Mouse (Mus musculus) liver, adult (tissue): ENCODE results near the gene Slc25a38.

ENCODE experiments used
- GATA4 ChIP-seq: IDR thresholded peaks from 2 replicates; pipeline ENCODE4 v1.6.1; 2014; ENCODE audit warnings: mild to moderate bottlenecking, low read length; ENCODE audit not compliant: insufficient replicate concordance

Slc25a38 gene

DNA sequence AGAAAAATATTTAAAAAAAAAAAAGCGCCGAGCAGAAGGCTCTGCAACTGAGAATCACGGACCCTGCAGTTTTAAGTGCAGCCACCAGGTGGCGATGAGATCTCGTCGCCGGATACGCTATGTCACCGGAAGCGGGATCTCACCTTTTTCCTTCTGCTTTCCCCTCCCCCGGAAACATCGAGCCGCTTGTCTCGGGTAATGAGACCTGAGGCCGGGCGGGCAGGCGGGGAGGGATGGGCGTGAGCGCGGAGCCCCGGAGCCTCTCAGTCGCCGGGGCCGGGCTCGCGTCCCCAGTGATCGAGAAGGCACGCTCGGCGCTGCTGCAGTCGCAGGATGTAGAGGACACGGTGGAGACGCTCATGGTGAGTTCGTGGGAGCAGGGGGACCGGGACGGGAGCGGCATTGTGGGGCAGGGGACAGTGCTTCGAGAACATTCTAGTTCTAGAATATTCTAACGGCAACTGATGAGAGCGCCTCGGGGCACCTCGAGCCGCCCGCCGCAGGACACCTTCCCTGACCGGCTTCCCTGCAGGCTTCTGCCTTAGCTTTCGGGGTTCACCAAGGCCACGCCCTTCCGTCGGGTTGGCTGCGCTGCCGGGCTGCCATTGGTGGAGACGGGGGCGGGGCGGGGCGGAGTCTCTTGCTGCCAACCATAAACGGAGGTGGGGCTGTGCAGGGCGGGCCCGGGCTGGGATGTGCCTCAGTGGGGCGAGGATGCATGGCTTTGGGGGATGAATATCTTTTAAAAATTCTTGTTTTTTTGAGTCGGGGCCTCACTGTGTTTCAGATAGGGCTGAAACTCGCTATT, at the start of gene Slc25a38:
TSS of gene Slc25a38 (plus strand) at position 164 of the 808 bp plus-strand sequence.
- TF ChIP-seq GATA4, result no peak

DNA sequence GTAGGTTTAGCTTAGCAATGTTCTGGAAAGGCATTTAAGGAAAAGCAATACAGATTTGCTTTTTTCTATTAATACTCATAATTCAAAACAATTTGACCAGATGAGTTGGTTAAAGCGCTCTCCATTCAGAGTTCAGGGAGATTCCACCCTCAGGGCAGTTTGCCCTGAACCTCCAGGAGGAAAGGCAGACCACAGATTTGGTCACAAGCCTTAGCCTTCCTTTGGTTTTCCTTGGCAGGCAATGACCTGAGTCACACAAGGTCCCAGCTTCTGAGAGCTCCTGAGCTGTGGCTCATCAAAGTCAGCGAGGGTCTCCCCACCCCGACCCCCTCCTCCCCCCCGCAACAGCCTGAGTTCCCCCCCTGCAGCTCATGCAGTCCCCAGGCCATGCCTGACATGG, 45.9 kb upstream of the Slc25a38 start:
- TF ChIP-seq GATA4, result no peak

DNA sequence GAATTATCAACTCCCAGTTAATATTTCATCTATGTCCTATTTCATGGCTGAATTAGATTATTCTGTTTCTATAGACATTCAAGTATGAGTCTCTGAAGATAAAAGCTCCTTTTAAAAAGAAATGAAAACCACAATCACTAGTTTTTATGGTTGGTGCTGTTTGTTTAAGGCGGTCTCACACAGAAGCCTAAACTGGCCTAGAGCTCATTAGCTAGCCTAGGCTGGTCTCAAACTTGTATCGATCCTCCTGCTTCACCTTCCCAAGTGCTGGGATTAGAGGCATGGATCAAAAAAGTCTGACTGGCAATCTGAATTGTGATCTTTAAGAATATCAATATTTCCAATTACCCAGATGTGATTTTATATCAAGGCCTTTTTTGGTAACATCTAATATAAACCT, 42.6 kb upstream of the Slc25a38 start:
- TF ChIP-seq GATA4, result no peak

DNA sequence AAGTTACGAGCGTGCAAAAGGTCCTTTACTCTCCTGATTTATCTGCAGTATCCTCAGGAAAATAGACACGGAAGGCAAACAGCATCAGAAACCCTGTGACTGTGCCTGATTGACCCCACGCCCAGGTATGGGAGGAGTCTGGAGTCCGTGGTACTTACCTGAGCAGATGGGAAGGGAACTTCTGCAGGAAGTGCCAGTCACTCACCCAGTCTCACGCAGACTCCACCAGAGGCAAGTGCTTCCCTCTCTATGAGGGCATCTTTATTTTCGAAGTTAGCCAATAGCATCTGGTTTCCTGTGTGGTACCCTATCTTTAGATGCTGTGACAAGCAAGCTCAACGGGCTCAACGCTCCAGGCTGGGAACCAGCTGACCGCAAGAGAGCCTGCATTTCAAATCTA, 42.1 kb upstream of the Slc25a38 start:
- no peak for TF ChIP-seq GATA4

DNA sequence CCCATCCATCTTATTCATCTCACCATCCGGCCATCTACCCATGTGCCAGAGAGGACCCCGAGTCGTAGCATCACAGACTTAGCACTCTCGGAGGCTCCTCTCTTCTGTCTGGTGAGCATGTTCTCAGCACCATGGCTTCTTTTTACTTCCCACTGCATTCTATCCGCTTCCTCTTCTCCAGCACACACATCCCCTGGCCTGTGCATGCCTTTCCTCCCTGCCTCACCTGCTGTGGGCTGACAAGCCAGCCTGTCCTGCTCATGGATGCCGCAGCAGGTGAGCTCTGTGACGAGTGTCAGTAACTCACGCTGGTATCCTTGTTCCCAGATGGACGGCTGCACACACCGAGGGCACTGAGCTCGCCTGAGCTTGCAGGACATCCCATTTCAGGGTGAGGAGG, 40.4 kb upstream of the Slc25a38 start, which contains the start of gene Cx3cr1:
TSS of gene Cx3cr1 (minus strand) at position 101 of the 400 bp plus-strand sequence.
- TF ChIP-seq GATA4, result no peak

DNA sequence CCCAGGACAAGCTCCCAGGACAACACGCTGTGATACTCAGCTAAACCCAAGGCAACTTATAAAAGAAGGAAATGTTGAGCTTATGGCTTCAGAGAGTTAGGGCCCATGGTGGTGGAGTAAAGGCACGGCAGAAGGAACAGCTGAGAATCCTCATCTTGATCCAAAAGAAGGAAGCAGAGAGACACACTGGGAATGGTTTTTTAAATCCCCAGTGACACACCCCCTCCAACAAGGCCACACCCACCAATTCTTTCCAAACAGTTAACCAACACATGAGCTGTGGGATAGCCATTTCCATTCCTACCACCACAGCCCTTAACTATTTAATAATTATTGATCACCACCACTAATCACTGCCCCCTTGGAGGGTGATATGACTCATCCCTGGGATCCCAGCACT, 38.9 kb upstream of the Slc25a38 start:
- TF ChIP-seq GATA4, result no peak

DNA sequence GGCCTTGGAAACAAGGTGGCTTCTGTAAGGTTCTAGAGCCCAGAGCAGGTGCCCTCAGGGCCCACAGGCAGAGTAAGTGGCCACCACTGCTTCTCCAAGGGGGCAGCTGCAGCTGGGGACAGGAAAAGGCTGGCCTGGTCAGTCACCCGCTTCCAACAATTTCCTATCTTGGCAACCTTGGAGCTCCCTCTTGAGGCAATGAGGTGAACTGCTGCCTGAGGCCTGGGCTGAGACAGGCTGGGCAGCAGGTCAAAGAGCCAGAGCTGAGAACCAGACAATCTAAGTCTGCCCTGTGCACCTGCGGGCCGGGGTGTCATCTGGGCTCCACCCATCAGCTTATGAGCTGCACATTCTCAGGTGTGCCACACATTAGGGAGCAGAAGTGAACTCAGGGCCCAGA, 37.0 kb upstream of the Slc25a38 start:
- TF ChIP-seq GATA4, result no peak; the same call in 1 of the 2 replicates

DNA sequence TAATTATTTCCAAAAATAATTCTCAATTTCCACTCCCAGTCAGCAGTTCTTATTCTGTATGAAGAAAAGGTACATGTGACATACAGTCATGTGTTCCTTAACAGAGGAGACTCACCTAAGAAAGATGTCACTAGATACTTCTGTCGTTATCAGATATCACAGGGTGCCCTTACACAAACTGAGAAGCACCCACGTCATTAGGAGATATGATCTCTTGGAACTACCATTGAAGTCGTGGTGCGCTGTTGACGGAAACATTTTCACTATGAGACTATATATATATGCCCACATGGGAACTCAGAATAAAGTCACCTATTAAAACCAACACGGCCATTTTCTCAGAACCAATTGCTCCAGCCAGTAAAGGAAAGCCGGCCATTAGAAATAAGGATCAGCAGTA, 35.7 kb upstream of the Slc25a38 start:
- no peak for TF ChIP-seq GATA4

DNA sequence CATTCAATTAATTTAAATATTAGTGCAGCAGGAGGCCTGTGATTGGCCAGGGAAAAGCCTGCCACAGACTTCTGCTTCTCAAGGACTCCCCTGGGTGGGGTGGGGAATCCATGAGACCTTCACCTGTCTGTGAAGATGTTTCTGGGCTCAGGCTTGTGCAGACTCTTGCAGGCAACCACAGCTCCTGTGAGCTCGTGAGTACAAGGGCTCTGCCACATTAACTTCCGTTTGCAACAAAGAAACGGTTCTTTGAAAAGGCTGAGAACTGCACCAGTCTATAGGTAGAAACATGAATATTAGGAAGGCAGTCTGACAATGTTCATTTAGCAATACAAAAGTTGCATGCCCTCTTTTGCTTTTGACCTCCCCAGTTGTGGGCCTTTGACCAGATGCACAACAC, 31.9 kb upstream of the Slc25a38 start:
- TF ChIP-seq GATA4, result no peak

DNA sequence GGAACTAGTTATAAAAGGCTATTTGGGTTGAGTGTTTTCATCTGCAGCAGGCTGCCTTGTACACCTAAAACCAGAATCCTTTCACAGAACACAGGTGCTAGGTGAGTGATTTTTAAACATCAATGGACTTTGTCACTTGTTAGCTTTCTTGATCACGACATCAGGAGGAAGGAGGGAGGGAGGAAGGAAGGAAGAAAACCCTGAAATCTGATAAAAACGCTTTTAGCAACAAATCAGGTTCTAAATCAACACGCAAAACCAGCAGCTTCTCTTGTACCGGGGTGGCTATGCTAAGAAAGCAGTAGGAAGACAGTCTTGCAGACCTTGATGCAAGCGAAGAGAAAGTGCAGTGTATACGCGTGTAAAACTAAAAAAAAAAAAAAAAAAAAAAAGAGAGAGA, 30.3 kb upstream of the Slc25a38 start:
- TF ChIP-seq GATA4, result no peak

DNA sequence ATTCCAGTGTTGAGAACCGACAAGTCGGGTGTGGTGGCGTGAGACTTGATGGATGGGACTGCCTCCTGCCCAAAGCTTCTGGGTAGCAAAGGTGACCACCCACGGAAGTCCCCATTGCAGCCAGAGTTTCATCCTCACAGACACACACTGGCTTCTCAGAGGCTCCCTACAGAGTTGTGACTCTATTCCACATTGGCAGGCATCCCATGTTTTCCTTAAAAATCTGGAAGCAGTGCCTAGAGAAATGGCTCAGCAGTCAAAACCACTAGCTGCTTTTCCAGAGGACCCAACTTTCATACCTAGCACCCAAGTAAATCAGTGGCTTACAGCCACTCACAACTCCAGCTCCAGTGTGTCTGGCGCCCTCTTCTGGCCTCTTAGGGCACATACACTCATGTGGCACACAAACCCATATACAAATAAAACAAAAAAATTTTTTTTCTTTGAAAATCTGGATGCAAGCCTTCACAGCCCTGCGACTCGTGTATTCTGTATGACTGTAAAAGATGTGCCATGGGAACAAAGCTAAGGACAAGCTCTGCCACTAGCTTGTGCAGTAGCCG, 29.5 kb upstream of the Slc25a38 start:
- TF ChIP-seq GATA4, result no peak

DNA sequence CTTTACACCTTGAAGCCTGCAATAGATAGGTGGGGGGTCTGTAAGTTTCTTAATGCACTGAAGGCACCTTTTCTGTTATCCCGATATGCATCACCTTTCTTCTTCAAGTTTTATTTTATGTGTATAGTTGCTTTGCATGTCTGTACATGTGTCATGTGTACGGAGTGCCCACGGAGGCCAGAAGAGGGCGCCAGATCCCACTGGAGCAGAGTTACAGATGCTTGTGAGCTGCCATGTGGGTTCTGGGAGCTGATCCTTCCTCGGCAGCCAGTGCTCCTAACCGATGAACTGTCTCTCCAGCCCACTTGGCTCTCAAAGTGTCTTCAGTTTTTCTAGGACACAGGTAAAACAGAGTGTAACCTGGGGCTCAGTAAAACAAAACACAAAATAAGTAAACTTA, 28.9 kb upstream of the Slc25a38 start:
- TF ChIP-seq GATA4, result no peak

DNA sequence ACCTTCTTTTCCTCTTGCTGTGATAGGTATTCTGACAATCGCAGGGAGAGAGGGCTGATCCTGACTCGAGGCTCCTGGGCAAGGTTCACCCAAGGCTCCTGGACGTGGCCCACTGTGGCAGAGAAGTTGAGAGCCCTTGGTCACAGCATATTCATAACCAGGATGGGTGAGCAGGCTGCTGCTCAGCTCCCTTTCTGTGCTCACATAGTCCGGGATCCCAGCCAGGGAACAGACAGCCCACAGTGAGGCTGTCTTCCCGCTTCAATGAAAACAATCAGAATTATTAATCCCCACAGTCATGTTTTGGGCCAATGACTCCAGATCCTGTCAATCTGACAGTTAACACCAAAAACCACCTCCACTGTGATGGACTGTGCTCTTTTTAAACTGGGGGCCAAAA, 28.2 kb upstream of the Slc25a38 start:
- TF ChIP-seq GATA4, result no peak

DNA sequence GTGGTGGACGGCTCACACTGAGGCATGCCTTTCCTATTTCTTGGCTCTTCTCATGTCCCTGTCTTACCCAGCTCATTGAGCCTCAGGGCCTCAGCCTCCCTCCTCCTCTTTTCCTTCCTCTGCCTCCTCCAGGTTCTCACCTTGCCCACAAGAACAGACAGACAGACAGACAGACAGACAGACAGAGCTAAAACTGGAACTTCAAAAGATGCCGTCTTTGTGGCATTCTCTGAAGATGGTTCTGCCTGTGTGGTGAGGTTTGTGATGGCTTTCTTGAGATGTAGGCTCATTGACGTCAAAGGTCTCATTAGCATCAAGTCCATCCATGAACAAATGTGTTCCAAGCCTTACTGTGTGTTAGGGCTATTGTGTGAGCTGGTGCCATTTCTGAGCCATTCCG, 27.5 kb upstream of the Slc25a38 start:
- TF ChIP-seq GATA4, result no peak

DNA sequence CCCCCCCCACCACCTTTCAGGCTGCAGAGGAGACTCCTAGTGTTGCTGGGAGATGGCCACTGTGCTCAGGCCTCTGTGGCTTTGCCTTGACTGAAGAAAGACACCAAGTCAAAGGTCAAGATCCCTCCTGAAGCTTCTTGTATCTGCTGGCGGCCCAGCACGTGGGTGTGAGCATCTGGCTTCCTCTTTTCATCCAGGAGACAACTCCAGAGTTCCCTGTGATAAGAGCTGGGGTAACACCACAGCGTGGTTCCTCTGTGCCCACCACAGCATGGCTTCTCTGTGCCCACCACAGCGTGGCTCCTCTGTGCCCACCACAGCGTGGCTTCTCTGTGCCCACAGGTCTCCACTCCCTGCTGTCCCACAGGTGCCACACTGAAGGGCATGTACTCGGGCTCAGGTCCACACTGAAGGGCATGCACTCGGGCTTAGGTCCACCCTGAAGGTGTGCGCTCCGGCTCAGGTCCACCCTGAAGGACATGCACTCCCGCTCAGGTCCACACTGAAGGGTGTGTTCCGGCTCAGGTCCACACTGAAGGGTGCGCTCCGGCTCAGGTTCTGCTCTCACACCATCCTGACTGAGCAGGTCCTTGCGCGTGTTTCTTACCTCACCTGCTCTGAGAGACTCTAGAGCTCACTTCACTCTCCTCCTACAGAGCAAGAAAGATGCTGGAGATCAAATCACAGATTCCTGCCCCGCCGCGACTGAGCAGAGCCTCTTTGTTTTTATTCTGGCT, 26.8 kb upstream of the Slc25a38 start:
- TF ChIP-seq GATA4, result no peak

DNA sequence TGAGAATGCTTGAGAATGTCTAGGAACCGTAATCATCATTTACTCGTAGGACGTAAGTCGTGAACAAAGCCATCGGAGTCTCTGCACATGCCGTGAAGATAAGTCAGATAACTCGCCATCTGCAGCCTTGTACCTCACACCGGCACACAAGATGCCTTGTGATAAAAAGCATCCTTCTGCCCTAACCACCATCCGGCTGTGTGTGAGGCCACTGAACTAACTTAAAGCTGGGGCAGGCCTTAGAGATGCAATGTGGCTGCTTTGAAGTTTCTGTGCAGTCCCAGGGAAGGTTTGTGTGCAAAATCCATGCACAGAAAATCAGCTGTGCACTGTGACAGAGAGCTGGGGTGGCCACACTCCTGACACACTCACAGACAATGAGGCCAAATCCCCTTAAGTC, 25.8 kb upstream of the Slc25a38 start:
- TF ChIP-seq GATA4, result no peak
